Mouse (Mus musculus) limb, embryonic 11.5 days (tissue): ENCODE results near the gene Sorbs1. TPM values are rescaled to one million over a fixed set of nuclear protein-coding genes. Genes with fewer than 3 reads are reported as not detected.

Source experiments
- ATAC-seq: fragments of 200-750 bp; cut with Nextera tagmentation; 2 replicates; pipeline ENCODE4 v1.8.0; 2017; ENCODE audit warnings: low read depth; ENCODE audit not compliant: insufficient number of reproducible peaks, low FRiP score, low TSS enrichment
- DNase-seq: peaks from one replicate; pipeline ENCODE4 v3.0.0-alpha.2; 2015; ENCODE audit warnings: low spot score
- H3K27ac ChIP-seq: fragments of 300-500 bp; sonication (generic); replicated peaks from 2 replicates; pipeline ENCODE4 v1.5.1; 2014; ENCODE audit warnings: low read depth, mild to moderate bottlenecking, low read length
- H3K27me3 ChIP-seq: fragments of 300-500 bp; sonication (generic); 2 replicates; pipeline ENCODE4 v1.6.1; 2014; ENCODE audit warnings: mild to moderate bottlenecking, low read length, mixed read lengths; ENCODE audit not compliant: control insufficient read depth, insufficient read depth
- H3K36me3 ChIP-seq: fragments of 300-500 bp; sonication (generic); 2 replicates; pipeline ENCODE4 v1.6.1; 2014; ENCODE audit warnings: mild to moderate bottlenecking, low read length, moderate library complexity, mixed read lengths; ENCODE audit not compliant: control insufficient read depth, insufficient read depth
- H3K4me1 ChIP-seq: fragments of 300-500 bp; sonication (generic); 2 replicates; pipeline ENCODE4 v1.6.1; 2014; ENCODE audit warnings: low read length, mixed read lengths; ENCODE audit not compliant: control insufficient read depth, insufficient read depth
- H3K4me2 ChIP-seq: fragments of 300-500 bp; sonication (generic); 2 replicates; pipeline ENCODE4 v1.6.1; 2014; ENCODE audit warnings: low read depth, mild to moderate bottlenecking, moderate library complexity; ENCODE audit not compliant: severe bottlenecking
- H3K4me3 ChIP-seq: fragments of 300-500 bp; sonication (generic); 2 replicates; pipeline ENCODE4 v1.5.1; 2014; ENCODE audit warnings: low read depth, low read length
- H3K9ac ChIP-seq: fragments of 300-500 bp; sonication (generic); 2 replicates; pipeline ENCODE4 v1.6.1; 2014; ENCODE audit warnings: mild to moderate bottlenecking, low read length
- H3K9me3 ChIP-seq: fragments of 300-500 bp; sonication (generic); 2 replicates; pipeline ENCODE4 v1.6.1; 2016; ENCODE audit warnings: low read length; ENCODE audit not compliant: control insufficient read depth
- WGBS: fragments of 180-500 bp; shearing (Covaris S2); extraction: QIAGEN DNeasy Blood & Tissue Kit; methylation state at CpG from one replicate; pipeline ENCODE4 v1.1.7; 2014; 5-methylcytosine and 5-hydroxymethylcytosine counted together
- polyA plus RNA-seq: library from polyadenylated mRNA; unstranded; fragments of >200 nt; fragmentation: Nextera tagmentation; extraction: Ambion mirVana; gene quantifications from 2 replicates; pipeline ENCODE4 v1.2.1, GENCODE M21; 2014

Gene Sorbs1
- polyA plus RNA-seq, 1 experiment from 2014 or later = 25.8 TPM

DNA sequence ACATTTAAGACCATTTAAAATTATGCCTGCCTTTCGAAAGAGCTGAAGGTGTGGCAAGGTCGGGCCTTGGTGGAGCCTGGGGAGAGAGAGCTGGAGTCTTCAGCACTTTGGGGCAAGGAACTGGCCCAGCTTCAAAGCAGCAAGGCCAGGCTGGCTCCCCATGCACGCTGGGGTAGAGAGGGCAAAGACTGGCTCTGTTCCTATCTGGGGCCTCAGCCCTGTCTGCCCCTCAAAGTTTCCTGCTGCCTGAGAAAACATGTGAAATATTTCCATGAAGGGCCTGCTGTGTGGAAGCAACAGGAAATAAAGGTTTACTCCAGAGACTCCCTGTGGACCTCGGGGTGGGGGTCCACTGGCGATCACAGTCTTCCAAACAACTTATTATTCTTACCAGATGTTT lies 88.3 kb downstream of the Sorbs1 start:
- DNase-seq = peak; percentile 27
- H3K4me2 ChIP-seq = no peak overlapping the region
- no peaks in the 10 kb centered on the region for H3K36me3 ChIP-seq
- no peak overlapping the region for H3K9ac ChIP-seq
- H3K4me3 ChIP-seq = no peak overlapping the region
- WGBS = 17% methylated on average over 5 of the region's 5 CpGs
- H3K9me3 ChIP-seq = no peaks in the 10 kb centered on the region
- H3K27me3 ChIP-seq = no peaks in the 10 kb centered on the region
- H3K4me1 ChIP-seq = peaks cover 4% of the 10 kb centered on the region
- ATAC-seq = peak; percentile 44; the same call in 1 of the 2 replicates
- peak overlapping the region; percentile 64 for H3K27ac ChIP-seq

DNA sequence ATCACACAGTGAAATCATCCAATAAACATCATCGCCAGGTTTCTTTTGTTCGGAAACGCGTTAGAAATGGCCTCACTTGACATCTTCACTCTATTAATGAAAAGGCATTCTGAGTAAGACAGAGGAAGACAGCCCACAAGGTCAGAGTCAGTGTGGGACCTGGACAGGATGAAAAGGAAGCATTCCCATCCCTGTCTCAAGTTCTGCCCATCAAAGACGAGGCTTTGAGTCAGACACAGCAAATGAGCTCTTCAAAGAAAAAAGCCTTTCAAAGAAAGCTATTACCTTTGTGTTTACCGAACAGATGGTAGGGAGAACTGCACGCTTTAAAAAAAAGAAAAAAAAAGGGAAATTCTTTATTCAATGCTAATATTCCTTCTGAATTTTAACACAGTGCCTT lies 92.5 kb downstream of the Sorbs1 start:
- ATAC-seq = no peak
- no peaks in the 10 kb centered on the region for H3K27me3 ChIP-seq

DNA sequence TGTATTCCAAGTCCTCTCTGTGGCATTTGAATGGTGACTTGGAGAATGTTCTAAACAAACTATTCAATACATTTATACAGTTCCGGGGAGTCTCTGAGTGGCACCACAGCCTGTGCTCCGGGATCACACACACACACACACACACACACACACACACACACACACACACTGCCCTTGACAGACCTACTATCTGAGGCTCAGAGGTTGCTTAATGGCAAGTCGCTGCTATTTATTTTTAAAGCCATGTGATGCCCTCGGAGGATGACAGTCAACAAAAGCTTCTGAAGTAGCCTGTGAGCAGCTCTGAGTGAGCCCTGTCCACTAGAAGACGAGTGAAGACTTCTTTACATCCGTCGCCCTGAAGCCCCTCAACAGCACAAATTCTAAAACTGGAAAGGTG lies 94.3 kb downstream of the Sorbs1 start:
- no peak overlapping the region for H3K4me3 ChIP-seq
- H3K36me3 ChIP-seq = no peaks in the 10 kb centered on the region
- WGBS = 82% methylated on average over 7 of the region's 7 CpGs
- ATAC-seq (no peak), DNase-seq (no peak)
- peaks cover 11% of the 10 kb centered on the region for H3K4me1 ChIP-seq
- H3K27me3 ChIP-seq = no peaks in the 10 kb centered on the region
- H3K27ac ChIP-seq = no peak overlapping the region
- H3K9me3 ChIP-seq = no peaks in the 10 kb centered on the region
- no peak overlapping the region for H3K9ac ChIP-seq
- H3K4me2 ChIP-seq = no peak overlapping the region

More for the DNA sequence above, 92.5 kb downstream of the Sorbs1 start:
- no peak for DNase-seq
- H3K4me2 ChIP-seq = no peak overlapping the region
- peaks cover 8% of the 10 kb centered on the region for H3K4me1 ChIP-seq
- H3K4me3 ChIP-seq = no peak overlapping the region
- no peaks in the 10 kb centered on the region for H3K9me3 ChIP-seq
- no peak overlapping the region for H3K9ac ChIP-seq
- WGBS = 64% methylated on average over 7 of the region's 7 CpGs
- no peaks in the 10 kb centered on the region for H3K36me3 ChIP-seq
- no peak overlapping the region for H3K27ac ChIP-seq

DNA sequence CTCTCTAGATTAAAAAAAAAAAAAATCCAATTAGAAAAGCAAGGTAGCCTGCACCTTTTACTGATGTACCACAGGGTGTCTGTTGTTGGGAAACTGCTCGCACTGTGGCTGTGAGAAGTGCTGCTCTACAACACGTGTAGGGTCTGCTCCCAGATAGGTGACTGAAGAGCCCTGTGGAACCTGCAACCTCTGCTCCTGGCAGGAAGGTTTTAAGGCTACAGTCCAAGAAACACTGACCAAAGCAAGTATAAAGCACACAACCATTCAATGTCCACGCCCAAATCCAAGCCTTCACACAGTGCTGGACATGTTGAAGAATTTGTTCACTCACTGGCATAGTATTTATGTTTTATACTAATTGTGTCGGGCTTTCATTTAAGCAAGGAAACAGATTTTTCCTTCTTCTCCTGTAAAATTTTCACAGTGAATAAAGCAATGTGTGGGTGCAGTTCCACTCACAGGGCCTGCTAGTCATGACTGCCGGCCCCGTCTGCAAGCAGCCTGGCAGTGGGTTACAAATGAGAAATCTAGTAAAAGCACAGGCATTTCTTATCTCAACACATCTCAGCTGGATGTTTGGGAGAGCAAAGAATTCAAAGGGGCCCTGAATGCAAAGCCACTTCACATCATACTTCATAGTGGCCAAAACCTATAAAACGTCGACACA lies 96.3 kb downstream of the Sorbs1 start:
- H3K4me2 ChIP-seq = no peak overlapping the region
- H3K9ac ChIP-seq = no peak overlapping the region
- no peak for DNase-seq
- H3K4me3 ChIP-seq = no peak overlapping the region
- H3K27ac ChIP-seq = no peak overlapping the region
- H3K27me3 ChIP-seq = no peaks in the 10 kb centered on the region
- no peaks in the 10 kb centered on the region for H3K36me3 ChIP-seq
- H3K4me1 ChIP-seq = peaks cover 20% of the 10 kb centered on the region
- no peaks in the 10 kb centered on the region for H3K9me3 ChIP-seq
- no peak for ATAC-seq
- 73% methylated on average over 8 of the region's 8 CpGs for WGBS

DNA sequence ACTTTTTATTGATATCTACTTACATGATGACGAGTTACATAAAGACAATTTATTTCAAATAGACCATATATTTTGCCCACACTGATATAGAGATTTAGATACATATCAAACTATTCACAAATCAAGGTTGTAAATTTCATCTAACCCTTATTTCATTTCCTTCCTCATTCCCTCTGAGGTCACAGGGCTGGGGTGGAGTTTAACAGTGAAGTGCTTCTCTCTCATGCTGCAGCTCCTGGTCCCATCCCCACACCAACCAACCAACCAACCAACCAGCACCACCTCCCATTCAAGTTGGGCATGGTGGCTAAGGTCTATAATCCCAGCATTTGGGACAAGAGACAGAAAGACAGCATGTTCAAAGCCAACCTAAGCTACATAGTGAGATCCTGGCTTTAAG lies 97.9 kb downstream of the Sorbs1 start:
- H3K27me3 ChIP-seq = no peaks in the 10 kb centered on the region
- 95% methylated on average over 1 of the region's 1 CpGs for WGBS
- ATAC-seq = no peak
- DNase-seq = no peak
- no peaks in the 10 kb centered on the region for H3K36me3 ChIP-seq
- no peak overlapping the region for H3K4me2 ChIP-seq
- no peak overlapping the region for H3K27ac ChIP-seq
- H3K9ac ChIP-seq = no peak overlapping the region
- no peaks in the 10 kb centered on the region for H3K9me3 ChIP-seq
- H3K4me1 ChIP-seq = peaks cover 20% of the 10 kb centered on the region
- H3K4me3 ChIP-seq = no peak overlapping the region

DNA sequence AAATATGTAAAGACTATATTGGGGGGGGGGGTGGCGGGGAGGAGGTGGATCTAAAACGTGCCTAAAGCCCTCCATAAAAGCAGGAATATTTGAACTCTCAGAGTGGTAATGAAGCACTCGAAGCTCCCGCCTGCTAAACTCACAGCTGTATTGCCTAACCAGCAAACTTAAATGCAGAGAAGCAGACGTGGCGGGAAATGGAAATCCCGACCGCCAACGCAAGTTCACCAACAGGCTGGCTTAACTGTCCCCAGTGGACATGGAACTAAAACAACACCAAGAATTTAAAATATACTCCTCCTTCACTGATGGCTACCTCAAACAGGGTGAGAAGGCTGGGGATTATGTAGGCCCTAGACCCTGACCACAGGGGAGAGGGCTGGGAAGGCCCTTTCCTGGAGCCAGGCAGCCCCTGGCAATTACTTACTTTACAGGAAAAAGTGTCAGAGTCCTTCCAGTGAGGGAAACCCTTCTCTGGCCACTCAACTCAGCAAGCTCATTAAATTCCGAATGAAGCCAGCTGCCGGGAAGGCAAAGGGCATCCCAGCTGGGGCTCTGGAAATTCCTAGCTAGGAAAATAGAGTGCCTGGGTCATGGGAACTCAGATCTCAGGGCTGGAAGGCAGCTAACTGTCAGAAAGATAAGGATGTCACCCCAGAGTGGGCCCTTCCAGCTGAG lies 98.6 kb downstream of the Sorbs1 start:
- no peak overlapping the region for H3K4me2 ChIP-seq
- H3K27me3 ChIP-seq = no peaks in the 10 kb centered on the region
- WGBS = 41% methylated on average over 11 of the region's 11 CpGs
- H3K27ac ChIP-seq = peak overlapping the region; percentile 64
- ATAC-seq = peak; percentile 65
- H3K4me1 ChIP-seq = peaks cover 20% of the 10 kb centered on the region
- no peaks in the 10 kb centered on the region for H3K36me3 ChIP-seq
- peak; percentile 73 for DNase-seq
- no peak overlapping the region for H3K9ac ChIP-seq
- H3K9me3 ChIP-seq = no peaks in the 10 kb centered on the region
- H3K4me3 ChIP-seq = no peak overlapping the region

DNA sequence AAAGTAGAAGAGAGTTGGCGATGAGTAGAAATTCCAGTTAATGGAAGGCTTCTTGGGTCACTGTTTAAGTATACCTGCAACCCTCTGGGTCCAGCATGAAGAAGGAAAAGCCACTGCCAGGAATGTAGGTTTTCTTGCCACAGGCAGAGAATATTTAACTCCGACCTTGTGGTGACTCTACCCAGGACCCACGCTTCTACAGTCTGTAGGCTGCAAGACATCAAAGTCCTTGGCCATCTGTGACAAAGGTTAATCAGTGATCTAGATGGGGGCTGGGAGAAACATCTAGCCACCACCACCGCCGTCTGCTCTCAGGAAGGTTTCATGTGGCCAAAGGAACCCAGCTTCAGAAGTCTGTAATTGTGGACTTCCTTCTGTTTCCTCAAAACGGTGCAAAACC lies 99.2 kb downstream of the Sorbs1 start:
- Histone ChIP-seq H3K9me3 (no peaks in the 10 kb centered on the region), H3K4me2 (no peak overlapping the region), H3K27me3 (no peaks in the 10 kb centered on the region), H3K9ac (no peak overlapping the region), H3K36me3 (no peaks in the 10 kb centered on the region), H3K27ac (peak overlapping the region; percentile 64), H3K4me1 (peaks cover 20% of the 10 kb centered on the region), H3K4me3 (no peak overlapping the region)
- WGBS = 34% methylated on average over 6 of the region's 6 CpGs
- ATAC-seq (no peak), DNase-seq (no peak)

DNA sequence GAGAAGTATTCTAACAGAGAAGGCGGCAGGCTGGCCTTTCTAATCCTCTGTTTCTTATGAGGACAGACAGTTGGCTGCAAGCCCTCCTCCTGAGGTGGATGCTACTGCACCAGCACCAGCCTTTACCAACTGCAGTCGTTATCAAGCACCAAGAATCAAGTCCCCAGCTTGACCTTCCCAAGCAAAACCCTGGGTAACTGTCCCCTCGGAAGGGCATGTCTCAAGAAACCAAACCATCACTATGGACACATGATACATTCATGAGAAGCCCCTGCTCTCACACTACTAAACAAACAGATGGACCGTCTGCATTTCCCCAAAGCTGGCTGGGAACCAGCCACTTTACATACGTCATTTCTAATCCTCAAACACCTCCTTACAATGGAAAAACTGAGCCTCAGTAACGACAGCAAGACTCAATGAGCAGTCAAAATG lies 102.2 kb downstream of the Sorbs1 start:
- 62% methylated on average over 6 of the region's 6 CpGs for WGBS
- H3K27ac ChIP-seq = no peak overlapping the region
- no peak for ATAC-seq

More for the DNA sequence above, 102.2 kb downstream of the Sorbs1 start:
- Histone ChIP-seq H3K4me1 (peaks cover 16% of the 10 kb centered on the region), H3K9me3 (no peaks in the 10 kb centered on the region), H3K36me3 (no peaks in the 10 kb centered on the region), H3K27me3 (no peaks in the 10 kb centered on the region), H3K4me3 (no peak overlapping the region), H3K9ac (no peak overlapping the region), H3K4me2 (no peak overlapping the region)
- no peak for DNase-seq
